Mouse (Mus musculus): ENCODE results near the gene Olfr520. TPM values are rescaled to one million over a fixed set of nuclear protein-coding genes. Genes with fewer than 3 reads are reported as not detected.

The Olfr520 gene
- polyA plus RNA-seq, 1 experiment from 2014 or later: not detected

DNA sequence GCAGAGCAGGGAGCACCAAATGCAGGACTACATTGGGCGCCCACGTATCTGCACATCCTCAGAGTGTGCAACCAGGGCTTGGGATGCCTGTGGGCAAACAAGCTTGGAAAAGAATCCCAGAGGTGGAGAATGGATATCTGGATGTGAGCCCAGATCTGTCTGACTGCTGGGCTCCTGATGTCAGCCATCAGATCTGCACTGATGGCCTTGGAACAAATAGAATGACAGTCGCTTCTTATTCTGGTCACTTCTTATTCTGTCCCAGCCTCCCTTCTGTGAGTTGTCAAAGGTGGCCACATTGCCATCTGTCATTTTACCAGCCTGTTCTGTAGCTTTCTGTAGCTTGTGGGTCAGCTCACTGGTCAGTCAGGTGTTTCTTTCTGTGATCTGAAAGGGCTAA lies 31.5 kb upstream of the Olfr520 start:
- no peak overlapping the region for H3K4me2 ChIP-seq (ENCODE audit: low read depth, low read length)
- no peaks in the 10 kb centered on the region for H3K27me3 ChIP-seq (ENCODE audit: control insufficient read depth, insufficient read depth, low read depth, low read length)
- peak overlapping the region; percentile 32 for H3K27ac ChIP-seq (ENCODE audit: low read length)
- no peaks in the 10 kb centered on the region for H3K36me3 ChIP-seq (ENCODE audit: control insufficient read depth, insufficient read depth, low read length)
- H3K9me3 ChIP-seq (ENCODE audit: control insufficient read depth, low read length): no peaks in the 10 kb centered on the region
- WGBS: 72% methylated on average over 3 of the region's 3 CpGs
- no peak overlapping the region for H3K4me3 ChIP-seq (ENCODE audit: low read length)
- ATAC-seq (ENCODE audit: low read depth): no peak
- no peak overlapping the region for H3K9ac ChIP-seq (ENCODE audit: low read length)
- H3K4me1 ChIP-seq (replicated peaks; ENCODE audit: control insufficient read depth, insufficient read depth, low read length): peaks cover 17% of the 10 kb centered on the region

DNA sequence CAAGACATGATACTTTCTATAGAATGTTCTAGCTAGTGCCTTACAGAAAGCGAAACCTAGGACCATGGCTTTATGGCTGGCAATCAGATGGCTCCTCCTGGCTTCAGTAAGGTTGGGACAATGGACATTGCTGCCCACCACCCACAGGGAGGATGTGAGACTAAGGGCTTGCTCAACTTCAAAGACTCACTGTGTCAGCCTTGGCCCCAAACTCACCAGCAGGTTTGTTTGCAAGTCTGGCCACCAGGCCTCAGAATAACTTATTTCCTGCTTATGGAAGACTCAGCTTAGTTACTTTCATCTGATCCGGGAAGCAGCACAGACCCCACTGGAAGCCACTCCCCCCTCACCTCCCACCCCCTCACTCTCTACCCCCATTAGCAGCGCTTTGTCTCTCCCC lies 31.0 kb upstream of the Olfr520 start:
- Histone ChIP-seq H3K27ac (ENCODE audit: low read length) (peak overlapping the region; percentile 32), H3K4me2 (ENCODE audit: low read depth, low read length) (no peak overlapping the region), H3K9me3 (ENCODE audit: control insufficient read depth, low read length) (no peaks in the 10 kb centered on the region), H3K27me3 (ENCODE audit: control insufficient read depth, insufficient read depth, low read depth, low read length) (no peaks in the 10 kb centered on the region), H3K9ac (ENCODE audit: low read length) (no peak overlapping the region), H3K4me1 (replicated peaks; ENCODE audit: control insufficient read depth, insufficient read depth, low read length) (peaks cover 16% of the 10 kb centered on the region), H3K36me3 (ENCODE audit: control insufficient read depth, insufficient read depth, low read length) (no peaks in the 10 kb centered on the region), H3K4me3 (ENCODE audit: low read length) (no peak overlapping the region)
- ATAC-seq (ENCODE audit: low read depth): no peak
- 36% methylated on average over 3 of the region's 3 CpGs for WGBS

DNA sequence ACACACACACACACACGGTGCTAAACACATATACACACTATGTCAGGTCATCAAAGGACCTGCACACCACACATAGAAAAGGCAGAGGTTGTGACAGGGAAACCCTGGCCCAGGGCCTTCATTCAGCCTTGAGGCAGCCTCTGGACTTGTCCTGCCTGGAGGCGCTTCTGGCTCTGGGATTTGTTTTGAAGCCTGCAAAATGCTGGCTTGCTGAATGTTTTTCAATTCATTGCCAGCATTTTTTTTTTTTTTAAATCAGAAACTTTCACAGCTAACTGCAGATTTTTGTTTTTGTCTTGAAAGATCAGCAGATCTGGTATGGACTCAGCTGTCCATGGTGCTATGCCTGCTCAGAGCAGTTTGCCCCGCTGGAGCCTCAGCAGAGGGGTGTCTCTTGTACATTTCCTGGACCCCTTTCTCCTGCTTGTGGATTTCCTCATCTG lies 30.3 kb upstream of the Olfr520 start:
- WGBS: 46% methylated on average over 3 of the region's 3 CpGs
- Histone ChIP-seq H3K9me3 (ENCODE audit: control insufficient read depth, low read length) (no peaks in the 10 kb centered on the region), H3K36me3 (ENCODE audit: control insufficient read depth, insufficient read depth, low read length) (no peaks in the 10 kb centered on the region), H3K27me3 (ENCODE audit: control insufficient read depth, insufficient read depth, low read depth, low read length) (no peaks in the 10 kb centered on the region), H3K4me1 (replicated peaks; ENCODE audit: control insufficient read depth, insufficient read depth, low read length) (peaks cover 15% of the 10 kb centered on the region), H3K4me2 (ENCODE audit: low read depth, low read length) (no peak overlapping the region), H3K27ac (ENCODE audit: low read length) (peak overlapping the region; percentile 32; the same call in 1 of the 2 replicates), H3K9ac (ENCODE audit: low read length) (no peak overlapping the region), H3K4me3 (ENCODE audit: low read length) (no peak overlapping the region)
- peak; percentile 67 for ATAC-seq (ENCODE audit: low read depth)

DNA sequence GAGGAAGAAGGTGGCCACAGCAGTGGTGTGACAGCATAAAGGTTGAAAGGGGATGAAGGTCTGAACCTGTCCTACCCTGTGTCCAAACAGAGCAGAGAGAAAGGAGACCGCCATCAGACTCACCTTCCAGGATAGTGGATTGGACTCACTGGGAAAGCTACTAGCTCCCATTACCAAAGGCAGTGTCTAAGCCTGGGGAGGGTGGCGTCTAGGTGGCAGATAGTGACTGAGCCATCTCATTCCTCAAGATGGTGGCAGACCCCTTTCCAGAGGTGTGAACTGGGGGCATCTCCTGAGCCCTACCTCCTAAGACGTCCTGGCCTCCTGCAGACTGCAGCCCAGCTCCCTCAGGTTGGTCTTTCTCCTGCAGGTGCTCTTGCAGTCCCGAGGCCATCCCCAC lies 29.4 kb upstream of the Olfr520 start:
- Histone ChIP-seq H3K27ac (ENCODE audit: low read length) (no peak overlapping the region), H3K4me1 (replicated peaks; ENCODE audit: control insufficient read depth, insufficient read depth, low read length) (peaks cover 15% of the 10 kb centered on the region), H3K9ac (ENCODE audit: low read length) (no peak overlapping the region), H3K27me3 (ENCODE audit: control insufficient read depth, insufficient read depth, low read depth, low read length) (no peaks in the 10 kb centered on the region), H3K36me3 (ENCODE audit: control insufficient read depth, insufficient read depth, low read length) (no peaks in the 10 kb centered on the region), H3K9me3 (ENCODE audit: control insufficient read depth, low read length) (no peaks in the 10 kb centered on the region), H3K4me3 (ENCODE audit: low read length) (no peak overlapping the region), H3K4me2 (ENCODE audit: low read depth, low read length) (no peak overlapping the region)
- WGBS: 51% methylated on average over 4 of the region's 4 CpGs
- no peak for ATAC-seq (ENCODE audit: low read depth)

DNA sequence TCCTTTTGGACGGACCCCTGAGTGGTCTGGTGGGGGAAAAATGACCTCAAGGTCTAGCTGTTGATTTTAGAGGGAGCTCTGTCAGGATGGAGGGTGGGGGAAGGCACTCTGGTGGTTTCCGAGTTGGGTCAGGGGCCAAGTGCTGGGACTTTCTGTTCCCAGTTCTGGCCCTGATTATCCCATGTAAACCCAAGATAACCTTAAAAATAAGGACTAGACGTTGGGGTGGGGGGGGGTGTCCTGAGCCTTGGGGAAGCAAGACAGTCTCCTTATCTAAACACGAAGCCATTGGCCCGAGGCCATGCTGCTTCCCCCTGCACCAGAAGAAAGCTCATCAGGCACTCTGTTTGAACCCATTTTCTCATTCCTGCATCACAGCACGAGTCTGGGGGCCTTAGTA lies 27.9 kb upstream of the Olfr520 start:
- no peaks in the 10 kb centered on the region for H3K27me3 ChIP-seq (ENCODE audit: control insufficient read depth, insufficient read depth, low read depth, low read length)
- no peak overlapping the region for H3K27ac ChIP-seq (ENCODE audit: low read length)
- H3K4me1 ChIP-seq (replicated peaks; ENCODE audit: control insufficient read depth, insufficient read depth, low read length): peaks cover 25% of the 10 kb centered on the region
- H3K4me2 ChIP-seq (ENCODE audit: low read depth, low read length): no peak overlapping the region
- WGBS: 20% methylated on average over 6 of the region's 6 CpGs
- no peaks in the 10 kb centered on the region for H3K36me3 ChIP-seq (ENCODE audit: control insufficient read depth, insufficient read depth, low read length)
- no peak for ATAC-seq (ENCODE audit: low read depth)
- H3K9me3 ChIP-seq (ENCODE audit: control insufficient read depth, low read length): no peaks in the 10 kb centered on the region
- no peak overlapping the region for H3K4me3 ChIP-seq (ENCODE audit: low read length)
- no peak overlapping the region for H3K9ac ChIP-seq (ENCODE audit: low read length)

DNA sequence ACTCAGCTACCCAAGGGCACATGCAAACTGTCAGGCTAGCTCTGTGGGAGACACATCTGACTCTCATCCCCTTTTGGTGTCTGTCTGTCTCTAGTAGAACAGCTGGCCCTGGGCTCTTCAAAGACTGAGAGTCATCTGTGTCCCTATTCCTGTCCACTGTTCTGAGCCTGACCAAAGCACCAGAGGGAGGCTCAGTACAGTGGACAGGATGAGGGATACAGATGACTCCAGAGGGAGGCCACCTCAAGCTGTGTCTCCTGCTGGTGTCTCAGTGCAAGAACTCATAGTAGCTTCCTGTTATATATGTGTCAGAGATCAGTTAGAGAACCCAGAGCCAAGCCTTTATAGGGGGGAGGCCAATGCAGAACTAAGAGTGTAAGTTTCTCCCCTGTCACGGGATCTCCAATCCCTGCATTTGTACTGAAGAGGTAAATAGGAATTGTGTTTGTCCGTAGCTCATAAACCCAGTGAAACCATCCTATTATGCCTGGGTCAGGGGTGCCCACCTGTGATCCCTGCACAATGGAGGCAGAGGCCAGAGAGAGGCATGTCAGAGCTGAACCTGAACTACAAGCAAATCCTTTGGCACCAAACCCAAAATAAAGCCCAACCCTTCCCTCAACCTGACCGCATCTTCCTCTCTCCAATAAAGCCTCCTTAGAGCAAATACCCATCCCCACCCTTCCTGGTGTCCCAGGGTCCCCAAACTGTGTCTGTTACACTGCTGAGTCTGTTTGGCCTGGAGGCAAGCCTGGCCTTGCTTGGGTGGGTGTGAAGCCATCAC lies 25.1 kb upstream of the Olfr520 start:
- 88% methylated on average over 3 of the region's 3 CpGs for WGBS

DNA sequence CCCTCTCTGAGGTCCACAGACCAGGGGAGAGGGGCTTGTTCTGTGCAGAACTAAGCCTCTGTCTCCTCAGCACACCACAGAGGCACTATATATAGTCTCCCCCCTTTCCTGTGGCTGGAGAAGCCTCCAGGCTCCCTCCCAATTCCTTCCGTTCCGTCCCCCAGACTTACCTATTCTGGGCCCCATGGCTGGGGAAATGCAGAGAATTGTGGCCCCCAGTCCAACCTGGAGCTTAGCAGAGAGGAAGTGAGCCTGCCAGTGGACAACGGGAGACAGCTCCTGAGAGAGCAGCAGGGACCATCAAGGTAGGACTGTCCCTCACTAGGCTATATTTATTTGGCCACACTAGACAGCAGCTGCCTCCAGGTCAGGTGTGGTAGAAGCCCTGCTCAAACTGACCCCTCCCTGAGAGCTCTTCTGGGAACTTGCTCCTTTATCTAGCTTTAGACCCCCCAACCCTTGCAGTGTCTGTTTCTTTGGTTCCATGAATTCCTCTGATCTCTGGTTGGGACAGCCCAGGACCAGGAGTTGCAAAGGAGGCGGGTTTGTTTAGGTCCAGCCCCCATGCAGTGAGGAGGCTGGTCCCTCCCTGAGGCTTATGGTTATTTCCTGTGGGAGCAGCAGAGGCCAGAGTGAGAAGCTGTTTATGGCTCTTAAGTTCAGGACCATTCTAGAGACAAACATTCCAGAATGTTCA lies 23.6 kb upstream of the Olfr520 start:
- 50% methylated on average over 4 of the region's 4 CpGs for WGBS
- Histone ChIP-seq H3K36me3 (ENCODE audit: control insufficient read depth, insufficient read depth, low read length) (no peaks in the 10 kb centered on the region), H3K9me3 (ENCODE audit: control insufficient read depth, low read length) (no peaks in the 10 kb centered on the region), H3K9ac (ENCODE audit: low read length) (no peak overlapping the region), H3K4me2 (ENCODE audit: low read depth, low read length) (peak overlapping the region; percentile 22; the same call in 1 of the 2 replicates), H3K4me3 (ENCODE audit: low read length) (peak overlapping the region; percentile 6; the same call in 1 of the 2 replicates), H3K4me1 (replicated peaks; ENCODE audit: control insufficient read depth, insufficient read depth, low read length) (peaks cover 13% of the 10 kb centered on the region; the same call in 1 of the 2 replicates), H3K27me3 (ENCODE audit: control insufficient read depth, insufficient read depth, low read depth, low read length) (no peaks in the 10 kb centered on the region), H3K27ac (ENCODE audit: low read length) (peak overlapping the region; percentile 49)
- peak; percentile 75 for ATAC-seq (ENCODE audit: low read depth)

More for the DNA sequence above, 25.1 kb upstream of the Olfr520 start:
- peaks cover 17% of the 10 kb centered on the region; the same call in 1 of the 2 replicates for H3K4me1 ChIP-seq (replicated peaks; ENCODE audit: control insufficient read depth, insufficient read depth, low read length)
- H3K27me3 ChIP-seq (ENCODE audit: control insufficient read depth, insufficient read depth, low read depth, low read length): no peaks in the 10 kb centered on the region
- H3K27ac ChIP-seq (ENCODE audit: low read length): no peak overlapping the region
- no peak overlapping the region for H3K4me2 ChIP-seq (ENCODE audit: low read depth, low read length)
- no peak overlapping the region for H3K9ac ChIP-seq (ENCODE audit: low read length)
- no peak for ATAC-seq (ENCODE audit: low read depth)
- no peaks in the 10 kb centered on the region for H3K9me3 ChIP-seq (ENCODE audit: control insufficient read depth, low read length)
- no peaks in the 10 kb centered on the region for H3K36me3 ChIP-seq (ENCODE audit: control insufficient read depth, insufficient read depth, low read length)
- H3K4me3 ChIP-seq (ENCODE audit: low read length): no peak overlapping the region

DNA sequence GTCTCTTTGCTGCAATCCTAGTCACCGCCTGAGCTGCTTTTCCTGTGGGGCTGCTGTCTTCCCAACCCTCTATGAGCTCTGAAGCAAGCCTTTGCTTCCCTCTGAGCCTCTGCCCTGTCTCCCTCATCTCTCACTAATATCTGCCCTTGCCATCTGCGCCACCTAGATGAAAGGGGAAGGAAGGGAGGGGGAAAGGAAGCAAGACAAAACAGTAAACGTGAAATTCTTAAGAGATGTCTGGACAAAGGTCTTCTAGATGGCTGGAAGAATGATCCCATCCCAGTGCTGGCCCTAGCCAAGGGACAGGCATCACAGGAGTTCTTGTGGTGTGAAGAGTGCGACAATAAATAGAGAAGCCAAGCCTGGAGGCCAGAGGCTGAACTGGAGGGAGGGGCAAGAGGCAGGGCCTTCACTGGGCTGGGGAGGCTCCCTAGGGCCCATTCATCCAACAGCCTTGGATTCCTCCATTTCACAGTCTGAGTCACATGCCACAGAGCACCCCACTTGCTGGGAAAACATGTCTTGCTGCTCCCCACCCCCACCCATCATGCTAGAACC lies 23.0 kb upstream of the Olfr520 start:
- Histone ChIP-seq H3K4me1 (replicated peaks; ENCODE audit: control insufficient read depth, insufficient read depth, low read length) (peaks cover 13% of the 10 kb centered on the region; the same call in 1 of the 2 replicates), H3K4me3 (ENCODE audit: low read length) (no peak overlapping the region), H3K27ac (ENCODE audit: low read length) (peak overlapping the region; percentile 49), H3K27me3 (ENCODE audit: control insufficient read depth, insufficient read depth, low read depth, low read length) (no peaks in the 10 kb centered on the region), H3K9ac (ENCODE audit: low read length) (no peak overlapping the region), H3K9me3 (ENCODE audit: control insufficient read depth, low read length) (no peaks in the 10 kb centered on the region), H3K36me3 (ENCODE audit: control insufficient read depth, insufficient read depth, low read length) (no peaks in the 10 kb centered on the region), H3K4me2 (ENCODE audit: low read depth, low read length) (no peak overlapping the region)
- ATAC-seq (ENCODE audit: low read depth): peak; percentile 22; the same call in 1 of the 2 replicates
- 28% methylated on average over 4 of the region's 4 CpGs for WGBS

DNA sequence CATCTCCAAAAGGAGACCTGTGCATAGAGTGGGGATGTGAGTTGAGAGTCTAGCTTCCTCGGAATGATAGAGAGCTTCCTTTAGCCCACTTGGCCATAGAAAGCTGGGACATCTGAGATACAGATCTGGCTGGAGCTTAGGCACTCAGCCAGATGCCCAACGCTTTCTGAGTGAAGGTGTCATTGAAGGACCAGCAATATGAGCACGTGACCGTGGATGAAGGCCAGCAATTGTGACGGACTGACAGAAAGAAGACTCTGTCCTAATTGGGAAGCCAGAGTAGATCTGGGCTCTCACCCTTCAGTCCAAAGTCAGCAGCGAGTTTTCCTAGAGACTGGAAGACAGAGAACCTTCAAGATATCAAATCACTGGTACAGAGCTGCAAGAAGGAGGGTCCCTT lies 22.4 kb upstream of the Olfr520 start:
- peaks cover 13% of the 10 kb centered on the region; the same call in 1 of the 2 replicates for H3K4me1 ChIP-seq (replicated peaks; ENCODE audit: control insufficient read depth, insufficient read depth, low read length)
- no peak overlapping the region for H3K9ac ChIP-seq (ENCODE audit: low read length)
- H3K4me3 ChIP-seq (ENCODE audit: low read length): no peak overlapping the region
- no peaks in the 10 kb centered on the region for H3K36me3 ChIP-seq (ENCODE audit: control insufficient read depth, insufficient read depth, low read length)
- 43% methylated on average over 6 of the region's 6 CpGs for WGBS
- H3K27me3 ChIP-seq (ENCODE audit: control insufficient read depth, insufficient read depth, low read depth, low read length): no peaks in the 10 kb centered on the region
- H3K9me3 ChIP-seq (ENCODE audit: control insufficient read depth, low read length): no peaks in the 10 kb centered on the region
- H3K27ac ChIP-seq (ENCODE audit: low read length): no peak overlapping the region
- no peak for ATAC-seq (ENCODE audit: low read depth)
- no peak overlapping the region for H3K4me2 ChIP-seq (ENCODE audit: low read depth, low read length)
